Mouse (Mus musculus): ENCODE results near the gene Gm7247.
A peak's percentile ranks its signal among the peaks of the same experiment; 100 is the strongest.
"Not testable (repeated sequence)": the region's sequence is repeated elsewhere in the genome, so short reads cannot be mapped to it uniquely, and the experiment has no call there.

The Gm7247 gene

GRCm38 (mm10) chr14:51361456-51361855 lies at the start of gene Gm7247:
Gm7247 (plus strand) TSS chr14:51361756.
- DNase-seq (ENCODE audit: low spot score in 2 of 2) = no peak

- peak; percentile 2 to 20 for DNase-seq (ENCODE audit: low spot score in 2 of 2)
These were observed 37.6 kb upstream of the Gm7247 start for GRCm38 (mm10) chr14:51324001-51324400.

GRCm38 (mm10) chr14:51346027-51346426 lies 15.5 kb upstream of the Gm7247 start:
- no peak for DNase-seq (ENCODE audit: low spot score in 2 of 2)

- DNase-seq (ENCODE audit: low spot score in 2 of 2) = peak; percentile 69 to 71
These were observed 3.2 kb upstream of the Gm7247 start for GRCm38 (mm10) chr14:51358111-51358982.

- DNase-seq (ENCODE audit: low spot score in 2 of 2) = no peak
These were observed 21.2 kb downstream of the Gm7247 start for GRCm38 (mm10) chr14:51382805-51383204.

- no peak for DNase-seq (ENCODE audit: low spot score in 2 of 2)
These were observed 22.8 kb downstream of the Gm7247 start for GRCm38 (mm10) chr14:51384351-51384750.

- no peak for DNase-seq (ENCODE audit: low spot score in 2 of 2)
These were observed 24.2 kb downstream of the Gm7247 start for GRCm38 (mm10) chr14:51385741-51386140.

- no peak for DNase-seq (ENCODE audit: low spot score in 2 of 2)
These were observed 26.2 kb downstream of the Gm7247 start for GRCm38 (mm10) chr14:51387768-51388167.

- no peak for DNase-seq (ENCODE audit: low spot score in 2 of 2)
These were observed 26.7 kb downstream of the Gm7247 start for GRCm38 (mm10) chr14:51388222-51388621.

- DNase-seq (ENCODE audit: low spot score in 2 of 2) = no peak
These were observed 49.0 kb downstream of the Gm7247 start, which contains the start of gene Vmn2r88 for GRCm38 (mm10) chr14:51410520-51410919. Vmn2r88 (plus strand) TSS chr14:51410820.

- DNase-seq (ENCODE audit: low spot score in 2 of 2) = no peak
These were observed 62.3 kb downstream of the Gm7247 start for GRCm38 (mm10) chr14:51423885-51424284.

- not testable (repeated sequence) for DNase-seq (ENCODE audit: low spot score in 2 of 2)
These were observed 68.6 kb downstream of the Gm7247 start for GRCm38 (mm10) chr14:51430138-51430537.

GRCm38 (mm10) chr14:51434546-51434945 lies 73.0 kb downstream of the Gm7247 start:
- DNase-seq (ENCODE audit: low spot score in 2 of 2) = no peak

- DNase-seq (ENCODE audit: low spot score in 2 of 2) = no peak
These were observed 73.5 kb downstream of the Gm7247 start for GRCm38 (mm10) chr14:51435020-51435419.

GRCm38 (mm10) chr14:51438955-51439354 lies 77.4 kb downstream of the Gm7247 start:
- no peak for DNase-seq (ENCODE audit: low spot score in 2 of 2)

GRCm38 (mm10) chr14:51451557-51451956 lies 90.0 kb downstream of the Gm7247 start, which contains the start of gene Vmn2r89:
Vmn2r89 (plus strand) TSS chr14:51451857.
- not testable (repeated sequence) for DNase-seq (ENCODE audit: low spot score in 2 of 2)

- DNase-seq (ENCODE audit: low spot score in 2 of 2) = not testable (repeated sequence)
These were observed 118.7 kb downstream of the Gm7247 start for GRCm38 (mm10) chr14:51480278-51480677.

GRCm38 (mm10) chr14:51481332-51482015 lies 119.9 kb downstream of the Gm7247 start:
- DNase-seq (ENCODE audit: low spot score in 2 of 2) = not testable (repeated sequence)

GRCm38 (mm10) chr14:51482051-51482715 lies 120.6 kb downstream of the Gm7247 start:
- no peak for DNase-seq (ENCODE audit: low spot score in 2 of 2)

GRCm38 (mm10) chr14:51482971-51483381 lies 121.4 kb downstream of the Gm7247 start:
- not testable (repeated sequence) for DNase-seq (ENCODE audit: low spot score in 2 of 2)

- DNase-seq (ENCODE audit: low spot score in 2 of 2) = no peak
These were observed 122.1 kb downstream of the Gm7247 start for GRCm38 (mm10) chr14:51483671-51484070.

- DNase-seq (ENCODE audit: low spot score in 2 of 2) = no peak
These were observed 124.6 kb downstream of the Gm7247 start for GRCm38 (mm10) chr14:51486111-51486510.
